Mouse (Mus musculus): ENCODE data around the gene Clmn.

- TF ChIP-seq POLR2A (IDR thresholded peaks at IDR 0.05; ENCODE audit: borderline replicate concordance, low read depth, low read length): no peak
- TF ChIP-seq CTCF (IDR thresholded peaks at IDR 0.05; ENCODE audit: low read depth, low read length): no peak
These were observed 40.5 kb downstream of the Clmn start for GRCm38 (mm10) chr12:104824244-104824906.
